Mouse (Mus musculus): ENCODE data around the gene Epo.

GRCm38 (mm10) chr5:137500186-137500585, 32.9 kb downstream of the Epo start:
- TF ChIP-seq CTCF (IDR thresholded peaks at IDR 0.05; ENCODE audit: control insufficient read depth, insufficient read depth, insufficient read length) = no peak
- TF ChIP-seq MAX (IDR thresholded peaks at IDR 0.05) = no peak
- TF ChIP-seq MYOD1 (IDR thresholded peaks at IDR 0.05; ENCODE audit: control insufficient read depth, insufficient read length, low read depth) = no peak
- TF ChIP-seq MYOG (IDR thresholded peaks at IDR 0.05; ENCODE audit: control insufficient read depth, extremely low read depth, insufficient read length) = no peak
- TF ChIP-seq USF1 (IDR thresholded peaks at IDR 0.05; ENCODE audit: low read depth) = no peak

Measured in C2C12 (cell line).